Mouse (Mus musculus) heart, postnatal 4 days (tissue): Measurements from ENCODE around the gene Ube2l3. TPM values are rescaled to one million over a fixed set of nuclear protein-coding genes. Genes with fewer than 3 reads are reported as not detected.
"Not testable (repeated sequence)": the region's sequence is repeated elsewhere in the genome, so short reads cannot be mapped to it uniquely, and the experiment has no call there.

Experiments used
- DNase-seq: peaks from one replicate; pipeline ENCODE4 v3.0.0; 2021
- total RNA-seq, 2 experiments: library from RNA; stranded (reverse); gene quantifications; 2 replicates each; pipeline ENCODE4 v1.2.3; 2021

The Ube2l3 gene
- 100 to 1,000 TPM; 154 to 157 TPM for total RNA-seq

DNA sequence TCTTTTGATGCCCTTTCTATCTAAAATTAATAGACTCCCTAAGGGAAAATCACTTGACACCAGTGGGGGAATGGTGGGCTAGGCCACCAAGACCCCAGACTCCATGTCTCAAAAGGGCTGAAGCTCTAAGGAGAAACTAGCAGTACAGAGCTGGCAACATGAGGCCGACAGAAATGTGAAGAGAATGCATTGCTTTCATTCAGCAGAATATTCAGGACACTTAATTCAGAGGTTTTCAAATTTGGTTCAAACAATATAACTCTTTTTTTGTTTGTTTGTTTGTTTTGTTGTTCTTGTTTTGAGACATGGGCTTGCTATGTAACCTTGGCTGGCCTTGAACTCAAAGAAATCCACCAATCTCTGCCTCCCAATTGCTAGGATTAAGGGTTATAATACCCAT, at the start of gene Ube2l3:
TSS of gene Ube2l3 (minus strand) at position 101 of the 400 bp plus-strand sequence.
- no peak for DNase-seq

DNA sequence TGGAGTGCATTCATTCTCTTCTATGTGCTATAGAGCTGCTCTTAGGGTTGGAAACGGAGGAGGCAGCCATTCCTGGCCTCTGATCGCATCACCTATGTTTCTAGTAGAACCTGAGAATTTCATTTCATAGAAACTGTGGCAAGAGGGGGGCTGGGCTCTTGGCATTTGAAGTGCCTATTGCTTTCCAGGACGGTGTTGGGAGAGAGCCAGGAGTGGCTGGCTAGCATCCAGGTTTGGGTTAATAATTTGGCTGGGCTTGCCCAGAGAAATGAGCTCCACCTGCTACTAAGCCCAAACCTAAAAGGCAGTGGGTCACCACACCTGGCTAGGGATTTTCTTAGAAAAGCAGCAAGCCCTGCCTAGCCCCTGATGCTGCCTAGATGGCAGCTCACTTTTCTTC, 49.1 kb upstream of the Ube2l3 start:
- DNase-seq, result peak; percentile 90

DNA sequence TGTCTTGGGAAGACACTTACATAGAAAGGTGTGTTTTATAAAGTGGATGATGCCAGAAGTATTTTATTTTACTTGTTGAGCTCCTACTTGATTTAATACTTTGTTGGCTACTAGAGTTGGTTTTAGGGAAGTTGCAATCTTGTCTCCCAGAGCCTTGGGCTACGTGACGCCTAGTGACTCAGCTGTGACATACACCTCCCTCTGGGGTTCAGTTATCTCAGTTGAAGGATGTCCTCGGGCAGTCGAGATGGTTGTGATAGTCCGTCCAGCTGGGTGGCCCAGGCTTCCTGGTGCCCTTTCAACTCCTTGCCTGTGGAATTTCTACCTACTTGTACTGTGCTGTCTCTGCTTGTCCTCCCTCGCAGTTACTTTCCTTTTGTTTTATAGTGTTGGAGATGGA, 46.7 kb upstream of the Ube2l3 start:
- no peak for DNase-seq

DNA sequence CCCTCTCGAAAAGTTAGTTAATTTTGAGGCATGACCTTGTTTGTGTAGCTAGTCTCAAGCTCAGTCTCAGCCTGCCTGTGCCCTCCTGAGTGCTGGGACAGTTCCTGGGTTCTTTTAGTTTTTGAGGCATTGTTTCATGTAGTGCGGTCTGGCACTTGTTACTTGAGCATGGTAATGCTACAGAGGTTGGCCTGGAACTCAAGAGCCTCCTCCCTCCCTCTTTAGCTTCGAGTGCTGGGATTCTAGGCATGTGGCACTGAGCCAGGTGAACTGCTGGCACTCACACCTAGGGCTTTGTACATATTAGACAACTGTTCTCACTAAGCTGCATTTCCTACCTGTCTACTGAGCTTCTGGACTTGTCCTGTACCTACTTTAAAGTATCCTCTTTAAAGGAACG, 45.3 kb upstream of the Ube2l3 start:
- peak; percentile 80 for DNase-seq

DNA sequence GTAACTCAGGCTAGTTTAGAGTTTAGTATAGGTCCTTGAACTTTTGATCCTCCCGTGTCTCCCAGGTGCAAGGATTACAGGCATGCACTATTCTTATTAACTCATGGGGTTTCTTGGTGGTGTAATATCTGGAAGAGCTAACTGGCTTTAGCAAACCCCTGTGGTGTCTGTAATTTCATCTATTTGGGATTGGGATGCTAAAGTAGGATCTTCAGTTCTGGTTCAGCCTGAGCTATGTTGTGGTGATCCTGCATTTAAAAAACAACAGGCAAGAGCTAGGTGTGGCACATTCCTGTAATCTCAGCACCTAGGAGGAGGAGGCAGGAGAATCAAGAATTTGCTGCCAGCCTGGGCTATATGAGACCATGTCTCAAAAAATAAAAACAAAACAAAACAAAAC, 42.5 kb upstream of the Ube2l3 start:
- no peak for DNase-seq

DNA sequence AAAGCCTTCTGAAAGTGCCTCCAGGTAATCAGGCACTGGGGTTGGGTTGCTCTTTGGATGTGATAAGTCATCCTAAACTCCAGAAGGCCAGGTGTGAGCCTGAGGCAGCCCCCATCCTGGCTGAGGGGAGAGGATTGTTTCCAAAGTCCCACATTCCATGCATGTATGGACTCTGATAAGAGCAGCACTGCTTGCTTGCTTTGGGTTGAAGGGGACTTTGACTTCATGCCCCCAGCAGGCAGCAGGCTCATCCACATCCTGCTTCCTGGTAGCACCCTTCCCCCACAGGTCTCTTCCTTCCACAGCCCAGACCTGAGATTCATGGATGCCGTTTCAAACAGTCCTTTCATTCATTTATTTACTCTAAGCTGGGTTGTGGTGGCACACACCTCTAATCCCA, 41.3 kb upstream of the Ube2l3 start:
- DNase-seq, result no peak

DNA sequence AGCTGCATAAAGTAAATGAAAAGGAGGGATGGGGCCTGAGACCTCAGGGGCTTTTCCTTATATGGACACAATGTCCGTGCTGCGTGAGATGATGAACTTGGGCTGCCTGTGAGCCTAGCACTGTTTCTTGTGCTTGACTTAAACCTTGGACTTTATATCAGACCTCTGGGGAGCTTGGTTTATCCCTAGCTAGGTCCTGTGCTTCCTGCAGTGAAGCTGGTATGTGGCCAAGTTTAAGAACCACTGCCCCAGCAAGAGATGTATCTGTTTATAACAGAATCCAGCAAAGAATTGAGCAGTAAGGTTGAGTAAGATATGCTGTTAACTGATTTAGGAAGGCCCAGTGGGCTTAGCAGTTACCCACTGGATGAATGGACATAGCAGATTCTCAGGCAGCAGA, 37.0 kb upstream of the Ube2l3 start:
- no peak for DNase-seq

DNA sequence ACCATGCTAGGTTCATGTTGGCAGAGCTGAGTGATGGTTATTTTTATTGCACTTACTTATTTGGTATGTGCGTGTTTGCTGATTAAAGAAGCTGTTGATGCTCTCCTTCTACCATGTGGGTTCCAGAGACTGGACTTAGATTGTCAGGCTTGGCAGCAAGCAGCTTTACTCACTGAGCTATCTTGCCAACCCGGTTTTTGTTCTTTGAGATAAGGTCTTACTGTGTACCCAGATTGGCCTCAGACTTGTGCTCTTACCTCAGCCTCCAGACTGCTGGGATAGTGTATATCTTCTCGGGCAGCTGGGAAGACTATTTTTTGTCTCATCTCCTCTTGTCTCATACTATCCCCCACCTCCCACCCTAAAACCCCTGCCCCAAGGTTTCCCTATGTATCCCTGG, 35.2 kb upstream of the Ube2l3 start:
- no peak for DNase-seq

DNA sequence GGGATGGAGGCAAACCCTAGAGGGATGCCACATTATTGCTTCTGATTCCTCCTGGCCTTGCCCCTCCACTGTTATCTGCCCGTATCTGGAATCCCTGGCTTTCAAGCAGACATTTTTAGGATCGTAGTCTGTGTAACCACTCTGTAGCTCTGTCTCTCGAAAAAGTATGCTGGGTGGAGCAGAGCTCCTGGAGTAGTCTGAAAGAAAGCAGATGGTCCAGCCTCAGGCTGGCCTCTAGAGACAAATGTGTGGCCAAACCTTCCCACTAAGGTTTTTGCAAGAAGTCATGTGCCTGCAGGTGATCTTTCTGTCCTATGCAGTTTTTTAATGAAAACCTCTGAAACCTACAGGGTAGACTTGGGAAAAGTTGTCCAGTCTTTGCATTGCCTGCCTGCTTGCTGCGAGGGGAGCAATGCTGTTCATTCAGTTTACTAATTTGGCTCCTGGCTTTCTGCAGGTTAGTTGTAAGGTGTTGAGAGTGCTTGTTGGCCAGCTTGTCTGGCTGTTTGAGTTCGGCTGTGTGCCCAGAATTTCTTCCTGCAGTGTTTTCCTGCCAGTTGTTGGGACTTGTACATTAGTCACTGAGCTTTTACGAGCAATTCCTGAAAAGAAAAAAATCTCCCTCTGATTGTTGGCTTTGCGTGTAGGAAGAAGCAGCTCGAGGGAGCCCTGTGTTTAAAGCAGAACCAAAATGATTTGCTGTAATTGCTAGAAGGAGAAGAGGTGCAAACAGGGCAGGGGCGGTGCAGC, 32.6 kb upstream of the Ube2l3 start:
- peak; percentile 62 for DNase-seq

DNA sequence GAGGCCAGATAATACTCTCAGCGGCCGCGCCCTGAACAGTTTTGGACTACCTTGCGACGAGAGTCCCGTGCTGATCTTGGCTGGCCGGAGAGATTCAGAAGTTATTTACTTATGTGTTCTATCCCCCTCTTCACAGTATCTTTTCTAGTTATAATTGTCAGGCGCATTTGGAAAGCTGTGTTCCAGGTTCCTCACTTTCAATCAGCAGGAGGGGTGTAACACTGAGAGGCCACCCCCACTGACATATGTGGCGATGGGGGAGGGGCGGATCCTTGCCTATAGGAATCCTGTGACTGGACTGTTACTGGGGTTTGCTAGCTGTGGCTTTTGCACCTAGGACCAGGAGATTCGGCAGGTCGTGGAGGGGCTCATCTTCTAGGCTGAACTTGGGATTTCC, 32.0 kb upstream of the Ube2l3 start:
- DNase-seq, result peak; percentile 42

DNA sequence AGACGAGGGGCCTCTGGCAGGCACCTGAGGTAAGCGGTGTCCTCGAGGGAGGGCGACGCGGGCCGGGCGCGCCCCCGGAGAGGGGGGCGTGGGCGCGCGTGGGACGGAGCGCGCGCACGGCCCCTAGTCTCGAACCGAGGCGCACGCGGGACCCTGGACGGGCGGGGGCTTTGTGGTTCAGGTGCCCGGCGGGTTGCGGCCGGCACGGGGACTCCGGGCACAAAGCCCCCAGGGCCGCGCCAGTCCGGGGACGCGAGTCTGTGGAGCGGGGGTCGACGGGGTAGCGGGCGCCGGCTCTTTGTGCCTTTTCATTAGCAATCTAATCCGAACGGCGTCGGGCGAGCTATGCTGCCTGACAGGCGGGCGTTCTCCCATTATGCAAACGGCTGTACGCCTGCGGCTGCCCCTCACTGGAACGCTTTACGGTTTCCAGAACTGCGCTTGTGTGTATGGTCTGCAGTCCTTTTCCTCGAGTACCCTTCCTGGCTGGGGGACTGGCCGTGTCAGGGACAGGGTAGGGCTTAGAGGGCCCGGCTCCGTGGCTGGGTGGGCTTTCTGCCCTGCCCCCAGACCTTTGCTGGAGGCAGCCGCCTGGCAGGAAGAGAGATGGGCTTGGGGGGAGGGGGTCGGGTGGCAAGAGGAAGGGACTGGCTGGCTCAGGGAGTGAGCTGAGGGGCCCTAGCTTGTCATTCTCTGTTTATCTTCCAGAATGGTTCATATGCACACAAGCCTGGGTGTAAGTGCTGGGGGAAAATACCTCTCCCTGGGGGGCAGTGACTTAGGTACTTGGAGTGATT, 31.5 kb upstream of the Ube2l3 start:
- peak; percentile 43 for DNase-seq

DNA sequence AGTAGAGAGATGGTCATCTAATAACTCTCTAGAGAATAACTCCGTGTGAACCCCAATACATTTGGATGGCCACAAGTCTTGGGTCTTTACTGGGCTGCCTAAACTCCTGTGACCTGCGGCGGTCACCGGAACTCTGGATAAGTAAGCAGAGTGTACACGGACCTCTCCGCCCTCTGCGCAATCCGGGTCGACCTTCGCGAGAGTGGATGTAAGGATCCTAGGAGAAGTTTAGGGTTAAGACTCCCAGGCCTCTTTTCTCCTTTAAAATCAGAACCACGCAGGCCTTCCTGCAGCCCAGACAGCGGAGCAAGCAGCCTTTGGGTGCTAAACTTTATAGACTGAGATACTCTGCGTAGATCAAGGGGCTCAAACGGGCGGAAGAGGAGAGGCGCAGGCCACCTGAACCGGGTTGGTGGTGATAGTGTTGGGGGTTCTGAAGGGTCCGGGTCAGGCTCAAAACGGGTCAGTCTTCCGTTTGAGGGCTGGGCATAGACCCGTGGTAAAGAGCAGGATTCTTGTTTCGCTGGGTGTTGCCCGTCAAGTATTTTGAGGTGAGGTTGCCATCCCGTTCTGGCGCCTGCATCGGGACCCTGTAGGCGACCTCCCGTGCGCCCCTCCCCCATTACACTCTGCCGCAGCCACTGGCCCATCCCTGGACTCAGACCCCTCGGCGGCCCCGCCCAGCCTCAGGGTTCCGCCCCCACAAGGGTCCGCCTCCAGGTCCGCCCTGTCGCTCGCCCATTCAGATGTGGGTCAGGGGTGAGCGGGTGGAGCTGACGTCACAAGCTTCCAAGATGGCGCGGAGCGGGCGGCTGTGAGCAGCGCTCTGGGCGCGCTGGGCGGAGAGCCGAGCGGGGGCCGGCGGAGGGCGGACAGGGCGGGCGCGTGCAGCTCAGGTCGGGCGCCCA, 30.6 kb upstream of the Ube2l3 start, which contains the start of gene Hic2:
TSS of gene Hic2 (plus strand) at position 779 of the 908 bp plus-strand sequence.
- peak; percentile 97 for DNase-seq

DNA sequence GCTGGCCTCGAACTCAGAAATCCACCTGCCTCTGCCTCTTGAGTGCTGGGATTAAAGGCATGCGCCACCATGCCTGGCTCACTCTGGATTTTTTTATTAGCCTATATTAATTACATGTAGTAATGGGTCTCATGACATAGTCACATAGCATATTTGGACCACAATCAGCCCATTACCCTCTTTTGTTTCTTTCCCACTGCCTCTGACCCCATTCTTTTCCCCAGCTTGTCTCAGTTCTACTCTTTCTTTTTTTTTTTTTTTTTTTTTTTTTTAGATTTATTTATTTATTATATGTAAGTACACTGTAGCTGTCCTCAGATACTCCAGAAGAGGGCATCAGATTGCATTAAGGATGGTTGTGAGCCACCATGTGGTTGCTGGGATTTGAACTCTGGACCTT, 29.1 kb upstream of the Ube2l3 start:
- not testable (repeated sequence) for DNase-seq

DNA sequence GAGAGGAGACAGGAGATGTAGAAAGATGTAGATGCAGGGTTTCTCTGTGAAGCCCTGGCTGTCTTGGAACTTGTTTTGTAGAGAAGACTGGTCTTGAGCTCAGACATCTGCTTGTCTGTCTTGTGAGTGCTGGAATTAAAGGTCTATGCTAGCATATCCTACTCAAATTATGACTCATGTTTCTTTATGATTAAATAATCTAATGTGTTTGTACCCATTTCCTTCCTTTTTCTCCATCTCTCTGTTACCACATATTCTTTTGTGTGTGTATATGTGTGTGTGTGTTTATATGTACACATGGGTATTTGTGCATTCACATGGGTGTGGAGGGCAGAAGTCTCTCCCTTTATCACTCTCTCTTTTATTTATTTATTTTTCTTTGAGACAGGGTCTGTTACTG, 24.0 kb upstream of the Ube2l3 start:
- DNase-seq, result no peak

DNA sequence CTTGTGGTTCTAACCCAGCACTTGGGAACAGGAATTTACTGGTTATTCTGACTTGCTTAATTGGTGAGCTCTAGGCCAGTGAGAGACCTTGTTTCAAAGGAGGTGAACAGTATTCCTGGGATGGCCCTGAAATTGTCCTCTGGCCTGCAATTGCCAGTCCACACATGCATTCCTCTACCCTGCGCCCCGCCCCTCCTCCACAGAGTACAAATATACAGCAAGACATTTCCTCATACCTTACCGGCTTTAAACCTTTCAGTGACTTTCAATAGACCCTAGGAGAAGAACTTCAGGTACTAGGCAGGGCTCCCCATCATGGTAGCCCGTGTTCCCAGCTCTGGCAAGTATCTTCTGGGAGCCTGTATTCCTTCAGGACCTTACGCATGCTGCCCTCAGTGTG, 23.1 kb upstream of the Ube2l3 start:
- DNase-seq, result no peak

DNA sequence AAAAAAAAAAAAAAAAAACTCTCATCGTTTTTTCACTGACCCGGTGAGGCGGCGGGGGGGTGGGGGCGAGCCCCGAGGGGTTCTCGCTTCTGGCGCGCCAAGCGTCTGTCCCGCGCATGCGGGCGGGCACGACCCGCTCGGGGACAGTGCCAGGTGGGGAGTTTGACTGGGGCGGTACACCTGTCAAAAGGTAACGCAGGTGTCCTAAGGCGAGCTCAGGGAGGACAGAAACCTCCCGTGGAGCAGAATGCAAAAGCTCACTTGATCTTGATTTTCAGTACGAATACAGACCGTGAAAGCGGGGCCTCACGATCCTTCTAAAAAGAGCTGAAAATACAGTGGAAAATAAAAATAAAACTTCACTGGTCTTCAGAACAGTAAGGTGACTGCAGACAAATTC, 19.7 kb upstream of the Ube2l3 start:
- DNase-seq, result peak; percentile 99

DNA sequence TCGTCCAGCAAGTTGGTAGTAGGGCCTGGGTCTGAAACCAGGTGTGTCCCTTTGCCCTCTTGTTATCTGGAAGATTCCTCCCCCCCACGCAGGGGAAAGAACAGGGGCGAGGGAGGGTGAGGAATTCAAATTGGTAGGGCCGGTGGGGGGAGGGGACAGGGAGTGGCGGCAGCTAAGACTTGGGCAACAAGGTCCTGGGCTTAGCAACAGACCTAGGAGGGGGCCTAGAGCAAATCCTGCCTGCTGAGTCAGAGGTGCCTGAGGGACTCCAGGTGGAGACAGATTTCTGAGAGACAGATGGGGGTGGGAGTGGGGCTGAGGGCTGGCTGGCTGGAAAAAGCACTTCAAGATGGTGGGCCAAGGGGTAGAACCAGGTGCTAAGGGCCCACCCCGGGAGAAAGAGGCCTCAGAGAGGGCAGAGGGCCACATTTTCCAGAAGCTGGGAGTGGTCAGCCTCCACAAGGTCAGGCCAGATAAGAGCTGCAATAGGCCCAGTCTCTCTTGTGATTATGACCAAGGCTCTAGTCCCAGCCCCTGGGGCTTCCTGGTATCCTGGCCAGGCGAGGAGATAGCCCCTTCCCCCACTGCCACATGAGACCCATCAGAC, 17.8 kb upstream of the Ube2l3 start:
- DNase-seq, result no peak

DNA sequence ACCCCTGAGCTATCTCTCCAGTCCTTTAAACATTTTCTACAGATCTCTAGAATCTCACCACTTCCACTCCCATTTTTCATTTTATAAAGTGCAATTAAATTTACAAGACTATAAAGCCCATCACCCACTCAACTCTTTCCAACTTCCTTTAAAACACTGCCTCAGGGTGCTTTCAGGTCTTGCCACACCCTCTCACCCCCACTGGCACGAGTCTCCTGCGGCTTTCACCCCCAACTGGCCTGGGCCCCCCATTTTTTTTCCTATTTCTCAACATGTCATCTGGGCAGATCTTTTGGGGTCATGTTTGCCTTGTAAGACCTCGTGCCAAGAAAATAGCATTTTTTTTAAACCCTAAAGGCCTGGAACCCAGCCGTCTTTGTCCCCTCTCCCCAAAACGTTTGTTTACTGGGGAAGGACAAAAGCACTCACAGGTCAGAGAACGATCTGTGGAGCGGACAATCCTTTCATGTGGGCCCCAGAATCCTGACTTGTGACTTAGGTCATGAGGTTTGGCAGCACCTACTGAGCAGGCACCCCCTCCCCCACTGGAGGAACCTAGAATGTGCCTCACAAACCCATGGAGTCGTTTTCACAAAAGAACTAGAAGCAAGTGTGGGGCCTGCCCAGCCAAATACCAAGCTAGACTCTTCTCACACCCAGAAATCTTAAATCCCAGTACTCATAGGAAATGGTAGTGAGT, 14.6 kb upstream of the Ube2l3 start:
- no peak for DNase-seq

DNA sequence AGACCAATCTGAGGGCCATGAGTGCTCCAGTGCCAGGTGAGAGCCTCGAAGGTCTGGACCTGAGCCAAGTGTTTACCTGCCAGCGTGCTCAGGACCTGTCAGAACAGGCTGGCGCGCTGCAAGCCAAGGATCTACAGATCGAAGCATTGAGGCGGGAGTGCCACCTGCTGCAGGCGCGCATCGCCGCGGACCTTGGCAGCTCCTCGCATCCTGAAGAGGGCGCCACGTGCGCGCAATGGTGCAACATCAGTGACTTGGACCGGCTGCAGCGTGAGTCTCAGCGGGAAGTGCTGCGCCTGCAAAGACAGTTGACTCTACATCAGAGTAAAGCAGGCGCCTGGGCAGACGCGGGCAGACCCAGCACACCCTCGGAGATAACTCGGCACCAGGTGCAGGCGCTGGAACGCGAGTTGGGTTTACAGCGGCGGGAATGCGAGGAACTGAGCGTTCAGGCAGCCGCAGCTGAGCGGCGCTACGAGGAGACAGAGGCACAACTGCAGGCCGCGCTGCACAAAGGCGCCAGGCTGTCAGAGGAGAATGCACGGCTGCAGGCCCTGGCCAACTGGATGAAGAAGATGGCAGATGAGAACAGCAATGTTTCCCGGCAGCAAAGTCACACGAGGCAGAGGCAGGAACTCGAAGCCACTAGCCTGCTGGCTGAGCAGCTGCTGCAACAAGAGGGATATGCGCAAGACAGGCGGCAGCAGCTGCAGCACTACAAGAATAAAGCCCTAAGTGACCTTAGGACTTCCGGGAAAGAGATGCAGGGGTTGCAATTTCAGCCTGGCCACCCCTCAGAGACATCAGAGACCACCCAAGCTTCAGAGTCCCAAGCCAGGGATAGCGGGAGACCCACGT, 7.8 kb upstream of the Ube2l3 start:
- peak; percentile 94 for DNase-seq

DNA sequence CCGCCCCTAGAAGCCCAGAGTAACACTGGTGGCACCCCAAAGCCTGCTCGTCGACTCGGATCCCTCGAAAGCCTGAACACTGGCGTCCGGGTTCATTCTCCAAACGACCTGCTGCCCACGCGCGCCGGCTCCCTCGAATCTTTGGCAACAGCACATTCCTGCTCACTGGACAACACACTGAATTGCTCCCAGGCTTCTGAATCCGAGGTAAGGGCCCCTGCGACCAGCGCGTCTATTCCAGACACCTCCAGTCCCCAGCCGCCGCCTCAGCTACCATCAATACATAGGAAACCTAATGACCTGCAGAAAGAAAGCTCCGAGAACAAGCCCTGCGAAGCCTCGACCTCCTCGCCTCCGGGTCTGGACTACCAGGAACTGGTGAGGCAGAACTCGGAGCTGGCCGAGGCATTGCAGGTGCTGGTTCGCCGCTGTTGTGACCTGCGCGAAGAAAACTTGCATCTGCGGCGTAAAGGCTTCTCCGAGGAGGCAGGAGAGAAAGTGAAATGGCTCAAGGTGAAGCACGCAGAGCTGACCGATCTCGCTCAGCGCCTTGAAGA, 7.0 kb upstream of the Ube2l3 start:
- peak; percentile 20 for DNase-seq
